Mouse (Mus musculus): ENCODE data around the gene Gpatch8. TPM values are rescaled to one million over a fixed set of nuclear protein-coding genes. Genes with fewer than 3 reads are reported as not detected.
A peak's percentile ranks its signal among the peaks of the same experiment; 100 is the strongest.

The Gpatch8 gene
- polyA plus RNA-seq (2016; fragmentation: Nextera tagmentation; extraction: Ambion mirVana) = 68.7 and 69.1 TPM in 2 replicates

DNA sequence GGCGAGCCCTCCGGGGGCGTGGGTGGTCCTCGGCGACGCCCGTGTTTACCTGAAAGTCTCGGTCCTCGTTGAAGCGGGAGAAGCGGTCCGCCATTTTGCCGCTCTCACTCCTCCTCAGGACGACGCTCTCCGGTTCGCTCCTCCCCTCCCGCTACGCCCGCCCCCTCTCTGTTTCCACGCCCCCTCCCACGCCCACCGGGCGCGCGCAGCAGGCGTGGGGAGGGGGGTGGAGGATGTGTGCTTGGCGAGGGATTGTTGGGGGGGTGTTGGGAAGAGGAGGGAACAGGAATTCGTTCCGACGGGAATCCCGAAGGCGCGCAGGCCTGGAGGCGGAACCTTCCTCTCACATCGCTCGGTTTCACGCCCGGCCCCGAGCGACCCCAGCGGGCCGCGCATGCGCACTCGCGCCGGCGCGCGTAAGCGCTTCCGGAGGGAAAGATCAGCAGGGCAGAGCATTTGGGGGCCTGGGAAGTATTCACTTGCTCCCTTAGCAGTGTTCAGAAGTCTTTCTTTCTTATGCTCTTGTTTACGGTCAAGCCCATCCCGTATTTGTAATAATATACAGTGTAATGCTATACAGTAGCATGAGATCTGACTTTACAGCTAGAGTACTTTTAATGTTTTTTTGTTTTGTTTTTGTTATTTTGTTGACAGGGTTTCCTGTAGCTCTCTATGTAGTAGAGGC, at the start of gene Gpatch8:
TSS of gene Gpatch8 (minus strand) at position 362 of the 685 bp plus-strand sequence.
- Histone ChIP-seq H3K27ac (peak within 1 kb of the TSS; percentile 94), H3K36me3 (no peaks in the 10 kb centered on the region), H3K9ac (peak within 1 kb of the TSS; percentile 98), H3K9me3 (no peaks in the 10 kb centered on the region), H3K4me1 (peaks cover 17% of the 10 kb centered on the region), H3K4me2 (replicated peaks) (peak within 1 kb of the TSS; percentile 76), H3K27me3 (no peaks in the 10 kb centered on the region), H3K4me3 (peak within 1 kb of the TSS; percentile 98)
- under 1% methylated on average over 47 of the region's 55 CpGs for WGBS
- ATAC-seq (ENCODE audit: insufficient number of reproducible peaks, insufficient read depth, low FRiP score, low TSS enrichment) = peak; percentile 97

DNA sequence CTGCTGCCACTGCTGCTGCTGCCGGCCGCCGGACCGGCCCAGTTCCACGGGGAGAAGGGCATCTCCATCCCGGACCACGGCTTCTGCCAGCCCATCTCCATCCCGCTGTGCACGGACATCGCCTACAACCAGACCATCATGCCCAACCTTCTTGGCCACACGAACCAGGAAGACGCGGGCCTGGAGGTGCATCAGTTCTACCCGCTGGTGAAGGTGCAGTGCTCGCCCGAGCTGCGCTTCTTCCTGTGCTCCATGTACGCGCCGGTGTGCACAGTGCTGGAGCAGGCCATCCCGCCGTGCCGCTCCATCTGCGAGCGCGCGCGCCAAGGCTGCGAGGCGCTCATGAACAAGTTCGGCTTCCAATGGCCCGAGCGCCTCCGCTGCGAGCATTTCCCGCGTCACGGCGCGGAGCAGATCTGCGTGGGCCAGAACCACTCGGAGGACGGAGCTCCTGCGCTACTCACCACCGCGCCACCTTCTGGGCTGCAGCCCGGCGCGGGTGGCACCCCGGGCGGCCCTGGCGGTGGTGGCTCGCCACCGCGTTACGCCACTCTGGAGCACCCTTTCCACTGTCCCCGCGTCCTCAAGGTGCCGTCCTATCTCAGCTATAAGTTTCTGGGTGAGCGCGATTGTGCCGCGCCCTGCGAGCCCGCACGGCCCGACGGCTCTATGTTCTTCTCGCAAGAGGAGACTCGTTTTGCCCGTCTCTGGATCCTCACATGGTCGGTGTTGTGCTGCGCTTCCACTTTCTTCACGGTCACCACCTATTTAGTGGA, 48.8 kb upstream of the Gpatch8 start:
- WGBS = under 1% methylated on average over 72 of the region's 74 CpGs
- H3K36me3 ChIP-seq = peaks cover 7% of the 10 kb centered on the region; the same call in 1 of the 2 replicates
- peak overlapping the region; percentile 100 for H3K27ac ChIP-seq
- H3K27me3 ChIP-seq = 0 out of 2 replicates have a peak, but pooled peaks cover 3% of the 10 kb centered on the region
- ATAC-seq (ENCODE audit: insufficient number of reproducible peaks, insufficient read depth, low FRiP score, low TSS enrichment) = peak; percentile 16
- peak overlapping the region; percentile 96 for H3K4me3 ChIP-seq
- peaks cover 26% of the 10 kb centered on the region for H3K4me1 ChIP-seq
- H3K9me3 ChIP-seq = no peaks in the 10 kb centered on the region
- H3K4me2 ChIP-seq (replicated peaks) = peak overlapping the region; percentile 79
- H3K9ac ChIP-seq = peak overlapping the region; percentile 100

DNA sequence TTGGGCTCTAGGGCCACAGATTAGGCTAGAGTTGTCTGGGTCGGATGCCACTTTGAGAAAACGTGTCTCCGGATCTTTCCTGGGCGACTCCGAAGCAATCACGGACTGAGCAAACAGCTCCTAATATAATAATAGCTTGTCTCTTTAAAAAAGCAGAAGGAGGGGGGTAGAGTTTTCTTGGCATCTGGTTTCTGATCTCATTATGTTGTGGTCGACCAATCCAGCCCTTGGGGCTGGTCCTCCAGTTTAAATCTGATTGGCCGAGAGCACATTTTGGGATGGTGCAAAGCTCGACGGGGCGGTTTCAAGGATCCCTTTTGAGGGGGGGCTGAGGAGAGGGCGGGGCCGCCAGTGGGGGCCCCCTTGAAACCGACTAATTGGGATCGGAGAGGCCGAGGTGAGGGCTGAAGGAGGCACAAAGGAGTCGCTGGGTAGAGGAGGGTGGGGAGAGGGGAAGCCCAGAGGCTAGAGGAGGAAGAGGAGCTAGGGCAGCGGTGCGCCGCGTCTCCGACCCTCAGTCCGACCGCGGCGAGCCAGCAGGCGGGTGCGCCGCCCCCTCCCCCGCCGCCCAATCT, 47.9 kb upstream of the Gpatch8 start, which contains the start of gene Fzd2:
TSS of gene Fzd2 (plus strand) at position 387 of the 575 bp plus-strand sequence.
- H3K4me2 ChIP-seq (replicated peaks) = peak within 1 kb of the TSS; percentile 79
- H3K9me3 ChIP-seq = no peaks in the 10 kb centered on the region
- peak within 1 kb of the TSS; percentile 100 for H3K9ac ChIP-seq
- peaks cover 7% of the 10 kb centered on the region; the same call in 1 of the 2 replicates for H3K36me3 ChIP-seq
- 0 out of 2 replicates have a peak, but pooled peaks cover 3% of the 10 kb centered on the region for H3K27me3 ChIP-seq
- H3K27ac ChIP-seq = peak within 1 kb of the TSS; percentile 100
- ATAC-seq (ENCODE audit: insufficient number of reproducible peaks, insufficient read depth, low FRiP score, low TSS enrichment) = peak; percentile 93
- WGBS = under 1% methylated on average over 28 of the region's 31 CpGs
- H3K4me1 ChIP-seq = peaks cover 18% of the 10 kb centered on the region
- peak within 1 kb of the TSS; percentile 96 for H3K4me3 ChIP-seq

GRCm38 (mm10) chr11:102603496-102603850, 47.3 kb upstream of the Gpatch8 start:
- H3K4me3 ChIP-seq = peak overlapping the region; percentile 96
- H3K9me3 ChIP-seq = no peaks in the 10 kb centered on the region
- WGBS = 2% methylated on average over 10 of the region's 10 CpGs
- peak overlapping the region; percentile 66 for H3K9ac ChIP-seq
- peaks cover 11% of the 10 kb centered on the region for H3K4me1 ChIP-seq
- H3K36me3 ChIP-seq = peaks cover 7% of the 10 kb centered on the region; the same call in 1 of the 2 replicates
- peak overlapping the region; percentile 100 for H3K27ac ChIP-seq
- 0 out of 2 replicates have a peak, but pooled peaks cover 3% of the 10 kb centered on the region for H3K27me3 ChIP-seq
- peak; percentile 49; the same call in 1 of the 2 replicates for ATAC-seq (ENCODE audit: insufficient number of reproducible peaks, insufficient read depth, low FRiP score, low TSS enrichment)
- peak overlapping the region; percentile 79 for H3K4me2 ChIP-seq (replicated peaks)

DNA sequence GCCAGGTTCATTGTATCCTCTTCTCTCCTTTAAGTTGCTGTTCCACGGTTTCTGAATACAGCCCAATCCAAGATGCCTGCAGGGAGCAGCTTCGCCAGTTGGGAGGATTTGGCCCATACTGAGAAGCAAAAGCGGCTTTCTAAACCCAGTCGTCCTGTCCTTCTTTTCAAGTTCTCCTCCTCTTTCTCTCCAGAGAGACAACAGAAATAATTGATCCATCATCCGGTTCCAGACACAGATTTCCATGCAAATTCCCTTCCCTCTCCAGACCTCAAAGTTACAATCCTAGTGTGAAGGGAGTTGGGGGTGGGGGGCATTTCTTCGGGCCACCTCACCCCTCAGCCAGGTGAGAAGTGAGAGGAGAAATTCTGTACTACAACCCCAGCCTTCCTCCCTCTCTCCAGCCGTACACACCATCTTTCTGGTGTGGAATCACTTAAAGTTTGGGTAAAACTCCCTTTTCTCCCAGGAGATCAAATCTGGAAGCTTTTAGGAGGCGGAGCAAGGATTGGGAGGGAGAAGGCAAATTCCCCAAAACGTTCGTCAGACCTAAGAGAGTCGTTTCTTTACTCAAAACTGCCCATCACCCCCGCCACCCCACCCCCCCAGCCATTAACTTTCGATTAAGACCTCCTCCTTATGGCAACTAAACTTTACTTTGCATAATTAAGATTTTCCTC, 46.8 kb upstream of the Gpatch8 start:
- peak overlapping the region; percentile 66 for H3K9ac ChIP-seq
- H3K27ac ChIP-seq = peak overlapping the region; percentile 100
- peaks cover 7% of the 10 kb centered on the region; the same call in 1 of the 2 replicates for H3K36me3 ChIP-seq
- 2% methylated on average over 13 of the region's 13 CpGs for WGBS
- 0 out of 2 replicates have a peak, but pooled peaks cover 3% of the 10 kb centered on the region for H3K27me3 ChIP-seq
- no peak for ATAC-seq (ENCODE audit: insufficient number of reproducible peaks, insufficient read depth, low FRiP score, low TSS enrichment)
- H3K4me1 ChIP-seq = 0 out of 2 replicates have a peak, but pooled peaks cover 8% of the 10 kb centered on the region
- H3K9me3 ChIP-seq = no peaks in the 10 kb centered on the region
- H3K4me2 ChIP-seq (replicated peaks) = peak overlapping the region; percentile 79
- peak overlapping the region; percentile 96 for H3K4me3 ChIP-seq

- no peak overlapping the region for H3K9ac ChIP-seq
- 89% methylated on average over 3 of the region's 3 CpGs for WGBS
- no peak for ATAC-seq (ENCODE audit: insufficient number of reproducible peaks, insufficient read depth, low FRiP score, low TSS enrichment)
- no peak overlapping the region for H3K4me3 ChIP-seq
- H3K4me1 ChIP-seq = peaks cover 24% of the 10 kb centered on the region
- H3K27me3 ChIP-seq = 0 out of 2 replicates have a peak, but pooled peaks cover 3% of the 10 kb centered on the region
- no peaks in the 10 kb centered on the region for H3K9me3 ChIP-seq
- no peaks in the 10 kb centered on the region for H3K36me3 ChIP-seq
- H3K4me2 ChIP-seq (replicated peaks) = no peak overlapping the region
- H3K27ac ChIP-seq = no peak overlapping the region; the same call in 1 of the 2 replicates
Observed at GRCm38 (mm10) chr11:102599912-102600311, 43.7 kb upstream of the Gpatch8 start.

DNA sequence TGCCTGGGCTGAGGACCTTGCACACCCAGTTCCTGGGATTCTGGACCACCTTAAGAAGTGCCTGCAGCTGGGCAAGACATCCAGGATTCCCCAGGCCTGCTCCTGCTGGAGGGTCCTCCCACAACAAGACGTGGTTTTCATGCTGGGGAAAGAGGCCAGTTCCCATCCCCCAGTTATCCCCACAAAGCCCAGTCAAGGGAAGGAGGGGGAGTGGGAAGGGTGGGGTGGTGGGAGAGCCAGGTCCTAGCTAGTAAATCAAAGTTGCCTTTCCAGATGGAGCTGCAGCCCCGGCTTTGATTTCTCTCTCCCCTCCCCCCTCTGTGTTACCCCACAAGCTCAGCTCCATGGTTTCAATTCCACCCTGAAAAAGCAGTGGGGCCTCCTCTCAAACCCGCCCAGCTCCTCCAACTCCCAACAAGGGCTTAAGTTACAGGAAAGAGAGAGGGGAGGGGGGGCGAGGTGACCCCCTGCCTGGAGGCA, 39.2 kb upstream of the Gpatch8 start:
- H3K27me3 ChIP-seq = no peaks in the 10 kb centered on the region
- peak overlapping the region; percentile 94 for H3K27ac ChIP-seq
- H3K9me3 ChIP-seq = no peaks in the 10 kb centered on the region
- peak overlapping the region; percentile 21; the same call in 1 of the 2 replicates for H3K9ac ChIP-seq
- H3K4me2 ChIP-seq (replicated peaks) = peak overlapping the region; percentile 32
- H3K36me3 ChIP-seq = no peaks in the 10 kb centered on the region
- no peak overlapping the region; the same call in 1 of the 2 replicates for H3K4me3 ChIP-seq
- ATAC-seq (ENCODE audit: insufficient number of reproducible peaks, insufficient read depth, low FRiP score, low TSS enrichment) = peak; percentile 88
- WGBS = 0% methylated on average over 4 of the region's 4 CpGs
- H3K4me1 ChIP-seq = peaks cover 25% of the 10 kb centered on the region

- Histone ChIP-seq H3K4me1 (peaks cover 11% of the 10 kb centered on the region), H3K4me3 (no peak overlapping the region), H3K9ac (no peak overlapping the region), H3K36me3 (no peaks in the 10 kb centered on the region), H3K27ac (no peak overlapping the region), H3K9me3 (no peaks in the 10 kb centered on the region), H3K27me3 (no peaks in the 10 kb centered on the region), H3K4me2 (replicated peaks) (no peak overlapping the region)
- 73% methylated on average over 3 of the region's 3 CpGs for WGBS
- ATAC-seq (ENCODE audit: insufficient number of reproducible peaks, insufficient read depth, low FRiP score, low TSS enrichment) = no peak
Observed at GRCm38 (mm10) chr11:102587554-102587953, 31.4 kb upstream of the Gpatch8 start.

- WGBS = 90% methylated on average over 4 of the region's 4 CpGs
- no peak overlapping the region for H3K9ac ChIP-seq
- no peak for ATAC-seq (ENCODE audit: insufficient number of reproducible peaks, insufficient read depth, low FRiP score, low TSS enrichment)
- H3K27ac ChIP-seq = no peak overlapping the region
- H3K9me3 ChIP-seq = no peaks in the 10 kb centered on the region
- H3K36me3 ChIP-seq = no peaks in the 10 kb centered on the region
- H3K4me1 ChIP-seq = peaks cover 20% of the 10 kb centered on the region
- H3K4me2 ChIP-seq (replicated peaks) = no peak overlapping the region
- no peaks in the 10 kb centered on the region for H3K27me3 ChIP-seq
- no peak overlapping the region for H3K4me3 ChIP-seq
Observed at GRCm38 (mm10) chr11:102586445-102587130, 30.4 kb upstream of the Gpatch8 start.

DNA sequence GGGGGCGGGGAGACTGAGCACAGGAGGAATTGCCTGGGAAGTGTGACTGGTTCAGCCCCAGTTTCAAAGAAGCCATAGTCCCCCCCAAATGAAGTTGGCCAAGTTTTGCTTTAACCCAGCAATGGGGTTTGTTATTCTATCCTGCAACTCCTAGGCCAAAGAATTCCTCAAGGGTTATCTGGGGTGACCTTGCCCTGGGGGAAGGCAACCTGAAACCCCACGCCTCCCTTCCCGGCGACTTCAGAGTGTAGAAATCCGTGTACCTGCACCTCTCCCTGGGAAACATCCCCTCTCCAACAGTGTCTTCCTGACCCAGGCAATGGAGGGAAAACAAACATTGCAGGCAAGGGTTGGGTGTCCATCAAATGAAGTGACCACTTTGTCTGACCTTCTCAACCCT, 26.5 kb upstream of the Gpatch8 start:
- no peak for ATAC-seq (ENCODE audit: insufficient number of reproducible peaks, insufficient read depth, low FRiP score, low TSS enrichment)
- Histone ChIP-seq H3K4me3 (no peak overlapping the region), H3K9me3 (no peaks in the 10 kb centered on the region), H3K9ac (no peak overlapping the region), H3K27me3 (no peaks in the 10 kb centered on the region), H3K36me3 (no peaks in the 10 kb centered on the region), H3K4me2 (replicated peaks) (peak overlapping the region; percentile 23; the same call in 1 of the 2 replicates), H3K27ac (peak overlapping the region; percentile 76), H3K4me1 (peaks cover 46% of the 10 kb centered on the region)
- WGBS = 14% methylated on average over 5 of the region's 5 CpGs

Data from embryonic facial prominence, embryonic 12.5 days (tissue).